Mouse (Mus musculus) ES-CJ7 (cell line): ENCODE results near the gene Mmp20.

Experiments
- DNase-seq: peaks from one replicate; pipeline ENCODE4 v3.0.0; 2011; ENCODE audit warnings: low read depth, low spot score

Mmp20 gene

GRCm38 (mm10) chr9:7627931-7628330, at the start of gene Mmp20:
Gene Mmp20, plus strand, starts transcription at chr9:7628231.
- DNase-seq = no peak

DNA sequence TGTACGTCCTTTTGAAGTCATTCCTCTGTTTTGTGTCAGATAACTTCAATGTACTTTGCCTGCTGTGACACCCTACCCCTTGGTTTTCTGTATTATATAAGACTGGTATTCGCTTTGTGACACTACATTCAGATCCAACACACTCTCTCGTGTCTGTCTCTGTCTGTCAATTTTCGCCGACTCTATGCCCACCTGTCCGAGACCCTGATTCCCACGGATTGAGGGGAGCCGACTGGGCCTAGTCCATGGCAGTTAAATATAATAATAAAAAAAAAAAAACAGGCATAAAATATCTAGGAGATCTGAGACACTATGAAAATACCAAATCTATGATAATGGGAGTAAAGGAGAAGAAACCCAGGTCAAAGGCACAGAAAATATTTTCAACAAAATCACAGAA, 38.0 kb upstream of the Mmp20 start:
- DNase-seq = no peak

- DNase-seq = no peak
Observed at GRCm38 (mm10) chr9:7593272-7593812, 34.7 kb upstream of the Mmp20 start.

DNA sequence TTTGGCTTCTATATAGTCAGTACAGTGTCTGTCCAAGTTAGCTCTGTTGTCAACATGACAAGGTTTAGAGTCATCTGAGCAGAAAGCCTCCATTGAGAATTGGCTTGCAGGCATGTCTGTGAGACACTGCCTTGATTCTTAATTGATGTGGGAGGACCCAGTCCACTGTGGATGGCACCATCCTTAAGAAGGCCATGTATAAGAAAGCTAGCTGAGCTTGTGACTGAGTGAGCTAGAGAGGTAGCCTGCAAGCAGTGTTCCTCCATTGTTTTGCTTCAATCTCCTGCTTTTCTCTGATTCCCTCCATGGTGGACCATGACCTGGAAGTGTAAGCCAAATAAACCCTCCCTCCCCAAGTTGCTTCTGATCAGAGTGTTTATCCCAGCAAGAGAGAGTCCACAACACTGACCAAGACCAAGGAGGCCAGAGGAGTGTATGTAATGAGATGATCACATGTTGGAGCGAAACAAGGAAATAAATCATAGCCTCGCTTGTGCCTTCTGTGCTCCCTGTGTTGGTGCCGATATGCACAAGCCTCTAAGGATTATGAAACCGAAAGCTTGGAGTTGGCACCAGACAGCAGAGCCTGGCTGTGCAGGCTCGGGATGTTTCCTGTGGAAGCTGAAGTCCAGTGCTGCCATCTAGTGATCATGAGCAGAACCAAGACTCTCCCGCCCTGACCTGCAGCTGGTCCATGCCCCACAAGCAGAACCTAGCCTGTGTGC, 33.1 kb upstream of the Mmp20 start:
- peak; percentile 80 for DNase-seq

- DNase-seq = peak; percentile 68
Observed at GRCm38 (mm10) chr9:7602982-7603742, 24.9 kb upstream of the Mmp20 start.

GRCm38 (mm10) chr9:7604005-7604404, 24.0 kb upstream of the Mmp20 start:
- DNase-seq = no peak

DNA sequence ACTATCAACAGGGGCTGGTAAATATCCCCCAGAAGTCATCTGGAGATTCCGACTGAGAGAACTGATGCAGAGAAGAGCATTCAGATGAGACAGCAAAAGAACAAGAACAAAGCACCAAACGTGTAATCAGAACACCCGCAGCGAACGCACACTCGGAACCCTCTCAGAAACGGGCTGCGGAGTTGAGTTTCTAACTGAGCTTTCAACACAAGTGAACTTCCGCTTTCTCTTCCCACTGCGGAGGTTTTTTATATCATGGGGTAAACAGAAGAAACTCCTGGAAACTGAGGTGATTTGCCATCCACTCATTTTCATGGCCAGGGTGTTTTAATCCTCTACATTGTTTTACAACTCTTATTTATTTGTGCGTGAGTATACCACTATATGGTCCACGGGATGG, 22.4 kb upstream of the Mmp20 start:
- no peak for DNase-seq

DNA sequence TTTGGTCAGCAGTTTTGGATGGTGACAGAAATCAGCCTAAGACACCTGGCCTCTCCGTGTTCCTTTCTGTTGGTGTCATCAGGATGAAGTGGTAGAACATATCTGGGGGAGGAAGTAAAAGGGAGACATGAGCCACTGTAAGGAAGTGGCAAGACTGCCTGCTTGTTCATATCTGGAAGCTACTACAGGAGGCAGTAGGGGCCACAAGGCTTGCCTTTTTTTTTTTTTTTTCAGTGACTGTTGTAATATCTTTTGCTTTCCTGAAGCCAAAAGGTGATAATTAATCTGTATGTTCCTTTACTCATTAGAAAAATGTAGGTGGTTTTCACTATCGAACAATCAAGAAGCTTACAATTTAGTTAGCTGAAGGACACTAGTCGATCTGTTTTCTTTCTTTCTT, 5.4 kb upstream of the Mmp20 start:
- no peak for DNase-seq

DNA sequence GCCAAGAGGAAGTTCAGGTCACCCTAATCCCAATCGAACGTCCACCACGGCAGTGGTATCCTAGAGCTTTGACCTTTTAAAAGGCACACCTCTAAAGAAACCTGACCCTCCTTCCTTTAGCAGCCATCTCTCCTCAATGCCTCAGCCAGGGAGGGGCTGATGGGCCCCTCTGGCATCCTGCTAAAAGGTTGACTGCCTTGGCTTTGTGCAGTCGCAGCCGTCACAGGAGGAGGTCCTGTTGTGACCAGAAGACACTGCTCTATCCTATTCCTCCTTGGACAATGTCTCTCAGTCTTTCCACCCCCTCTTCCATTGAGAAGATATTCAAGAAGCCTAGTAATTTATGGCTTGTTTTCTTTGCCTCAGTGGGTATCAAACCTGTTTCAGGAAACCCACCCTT, 5.9 kb downstream of the Mmp20 start:
- peak; percentile 95 for DNase-seq

- peak; percentile 52 for DNase-seq
Observed at GRCm38 (mm10) chr9:7647901-7648300, 19.9 kb downstream of the Mmp20 start.

GRCm38 (mm10) chr9:7650397-7651180, 22.6 kb downstream of the Mmp20 start:
- no peak for DNase-seq

DNA sequence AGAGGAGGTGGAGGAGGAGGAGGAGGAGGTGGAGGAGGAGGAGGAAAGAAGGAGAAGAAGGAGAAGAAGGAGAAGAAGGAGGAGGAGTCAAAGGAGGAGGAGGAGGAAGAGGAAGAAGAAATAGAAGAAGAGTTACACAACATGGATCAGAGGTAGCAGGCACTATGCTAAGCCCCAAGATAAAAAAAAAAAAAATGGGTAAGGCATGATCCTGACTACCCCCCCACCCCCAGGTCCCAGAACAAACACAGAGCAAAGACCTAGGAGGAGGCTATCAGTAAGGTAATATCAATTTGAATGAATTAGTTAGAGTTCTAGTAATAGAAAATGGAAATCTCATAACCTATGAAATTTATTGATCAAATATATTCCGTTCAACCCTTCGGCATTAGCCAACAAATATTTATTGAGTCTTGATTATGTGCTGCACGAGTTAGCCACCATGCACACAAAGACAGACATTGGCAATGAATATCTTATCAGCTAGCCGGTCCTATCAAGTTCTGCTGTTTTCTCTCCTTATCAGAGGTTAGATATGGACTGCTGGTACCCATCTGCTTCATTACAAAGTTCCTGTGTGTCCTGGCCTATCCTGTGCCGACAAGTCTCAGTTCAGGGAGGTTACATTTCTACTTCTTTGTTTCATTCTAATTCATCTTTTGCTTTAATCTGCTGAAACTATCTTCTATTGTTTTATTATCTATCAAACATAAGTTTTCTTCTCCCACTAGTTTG, 24.5 kb downstream of the Mmp20 start:
- no peak for DNase-seq

DNA sequence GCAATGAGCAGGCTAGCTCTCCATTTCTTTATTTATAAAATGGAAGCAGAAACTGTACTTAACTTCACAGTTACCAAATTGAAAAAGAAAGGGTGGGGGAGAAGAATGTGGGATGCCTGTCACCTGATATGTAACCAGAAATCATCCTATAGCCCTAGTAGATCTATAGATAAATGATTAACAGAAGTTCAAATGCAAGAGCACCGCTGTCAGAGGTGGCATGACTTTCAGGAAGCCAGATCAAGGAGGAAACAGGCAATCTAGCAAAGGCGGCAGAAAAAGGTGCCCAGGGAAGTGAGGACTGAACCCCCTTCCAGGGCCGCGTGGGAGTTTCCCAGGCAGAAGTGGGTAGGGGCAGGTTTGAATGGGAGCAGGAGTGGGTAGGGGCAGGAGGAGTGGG, 29.9 kb downstream of the Mmp20 start:
- DNase-seq = no peak

DNA sequence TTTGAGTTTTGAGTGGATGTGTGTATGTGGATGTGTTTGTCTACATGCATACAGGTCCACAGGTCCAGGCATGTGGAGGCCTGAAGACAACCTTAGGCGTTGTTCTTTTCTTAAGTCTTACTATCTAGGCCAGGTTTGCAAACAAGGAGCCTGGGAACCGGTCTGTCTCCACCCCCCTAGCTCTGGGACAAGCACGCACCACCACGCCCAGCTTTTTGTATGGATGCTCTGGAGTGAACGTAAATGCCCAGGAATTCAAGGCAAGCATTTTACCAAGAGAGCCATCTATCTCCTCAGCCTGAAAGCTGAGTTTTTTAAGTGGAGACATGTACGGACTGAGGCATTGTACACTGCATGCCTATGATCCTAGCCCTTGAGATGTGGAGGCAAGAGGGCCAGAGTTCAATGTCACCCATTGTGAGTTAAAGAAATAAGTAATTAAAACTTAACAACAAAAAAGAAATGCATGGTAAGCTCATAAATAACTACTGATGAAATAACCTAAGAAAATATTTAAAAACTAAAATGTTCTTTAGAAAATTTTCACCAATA, 31.5 kb downstream of the Mmp20 start:
- peak; percentile 30 for DNase-seq

DNA sequence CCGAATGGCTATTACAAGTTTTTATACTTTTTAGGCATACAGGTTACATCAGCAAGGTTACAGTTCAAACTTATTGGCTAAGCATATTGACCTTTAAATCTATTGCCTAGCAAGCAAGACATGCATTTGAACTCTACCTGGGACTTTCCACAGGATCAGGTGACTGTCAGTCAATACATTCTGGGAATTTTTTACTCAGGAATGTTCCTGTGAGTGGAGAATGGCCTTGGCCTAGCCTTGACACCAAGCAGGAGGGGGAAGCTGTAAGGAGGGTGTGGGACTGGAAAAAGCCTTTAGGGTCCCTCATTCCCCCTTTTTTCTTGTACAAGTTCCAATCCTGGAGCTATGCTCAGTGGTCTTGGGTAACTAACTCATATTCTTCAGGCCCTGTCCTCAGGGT, 33.3 kb downstream of the Mmp20 start:
- DNase-seq = peak; percentile 22

DNA sequence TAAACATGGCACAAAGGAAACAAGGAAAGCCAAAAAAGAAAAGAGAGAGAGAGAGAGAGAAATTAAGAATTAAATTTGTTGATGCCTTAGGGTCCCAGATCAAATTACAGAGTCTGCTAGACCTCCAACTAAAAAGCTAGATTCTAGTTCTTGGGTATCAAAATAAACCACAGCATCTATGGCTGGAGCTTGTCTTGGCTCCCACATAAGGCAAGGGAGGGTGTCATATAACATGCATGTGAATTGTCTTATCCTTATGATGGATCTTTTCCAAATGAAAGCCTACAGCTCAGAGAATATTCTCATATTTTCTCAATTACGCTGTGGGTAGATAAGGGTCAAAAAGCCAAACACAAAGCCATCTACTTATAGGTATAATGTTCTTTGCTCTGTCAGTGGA, 41.6 kb downstream of the Mmp20 start:
- DNase-seq = no peak

GRCm38 (mm10) chr9:7672985-7673384, 45.0 kb downstream of the Mmp20 start:
- DNase-seq = no peak

DNA sequence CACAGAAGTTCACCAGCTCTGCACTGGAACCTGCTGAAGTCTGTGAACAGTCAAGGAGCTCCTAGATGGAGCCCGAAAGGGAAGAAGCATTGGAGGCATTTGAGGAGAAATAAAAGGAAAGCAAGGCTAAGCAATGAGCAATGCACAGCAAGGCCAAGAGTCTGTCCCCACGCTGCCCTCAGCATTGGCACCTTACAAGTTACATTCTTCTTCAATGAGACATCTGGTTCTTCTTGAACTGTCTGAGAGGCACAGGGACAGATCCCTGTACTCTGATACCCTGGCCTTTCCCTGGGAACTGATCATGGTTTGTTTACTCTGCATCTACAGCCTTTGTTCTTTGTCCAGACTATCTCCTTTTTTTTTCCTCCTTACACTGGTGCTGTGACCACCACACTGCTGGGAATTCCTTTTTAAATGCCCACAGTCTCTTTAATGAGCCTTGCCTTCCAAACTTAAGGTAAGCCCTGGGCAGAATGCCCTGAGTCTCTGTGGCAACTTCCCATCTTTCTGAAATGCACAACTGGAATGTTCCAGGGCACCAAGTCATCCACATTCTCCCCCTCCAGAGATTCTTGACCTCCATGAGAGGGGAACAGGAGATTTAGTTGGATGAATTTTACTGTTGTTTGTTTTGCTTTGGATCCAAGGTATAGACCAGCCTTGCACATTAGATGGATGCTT, 50.3 kb downstream of the Mmp20 start:
- no peak for DNase-seq

GRCm38 (mm10) chr9:7682081-7682618, 54.1 kb downstream of the Mmp20 start:
- DNase-seq = no peak

DNA sequence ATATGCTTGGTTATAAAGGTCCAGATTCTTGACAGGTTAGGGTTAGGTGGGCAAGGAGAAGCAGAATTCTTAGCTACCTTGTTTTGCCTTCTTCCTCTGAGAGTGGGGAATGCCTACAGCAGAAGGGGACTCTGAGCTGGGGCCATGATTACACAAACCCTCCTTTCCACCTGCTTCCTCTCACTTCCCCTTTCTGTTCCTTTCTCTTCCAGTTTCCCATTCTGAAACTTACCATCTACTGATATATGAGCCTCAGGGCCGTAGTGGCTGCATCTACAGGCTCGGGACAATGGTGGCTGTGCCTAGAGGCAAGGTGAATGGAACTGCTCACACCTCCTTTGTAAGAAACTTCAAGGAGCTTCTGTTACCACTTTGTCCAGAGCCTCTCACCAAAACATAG, 58.0 kb downstream of the Mmp20 start:
- DNase-seq = no peak
